Mouse (Mus musculus) layer of hippocampus, adult 2 months (tissue): Measurements from ENCODE around the gene Fcor. TPM values are rescaled to one million over a fixed set of nuclear protein-coding genes. Genes with fewer than 3 reads are reported as not detected.

Experiments
- DNase-seq, 2 experiments: peaks; one replicate each; pipeline ENCODE4 v3.0.0; 2022; ENCODE audit warnings: low spot score in 2 of 2
- H3K27ac ChIP-seq: fragments of 200-600 bp; 2 replicates; pipeline ENCODE4 v1.8.1; 2022
- H3K4me3 ChIP-seq: fragments of 200-600 bp; 2 replicates; pipeline ENCODE4 v1.8.1; 2022; ENCODE audit warnings: mild to moderate bottlenecking
- CTCF ChIP-seq: fragments of 200-600 bp; conservative IDR thresholded peaks from 2 replicates; pipeline ENCODE4 v1.8.1; 2022; ENCODE audit warnings: antibody characterized with exemption, mild to moderate bottlenecking, moderate library complexity
- long read RNA-seq, 2 experiments: library from polyadenylated mRNA; stranded (forward); transcript quantifications; one replicate each; pipeline ENCODE4 v2.0.0; 2021; ENCODE audit warnings: borderline mapping rate in 2 of 2
- total RNA-seq, 2 experiments: library from RNA; stranded (reverse); gene quantifications; 2 replicates each; pipeline ENCODE4 v1.2.3; 2021

Fcor gene
- total RNA-seq = 10 to 100 TPM; 14.7 to 17.9 TPM
- long read RNA-seq, experiment 1, transcript Fcor-201 (2 exons, 392 nt) = major isoform, 9 of 10 reads
- long read RNA-seq, experiment 1, partial matches to known transcripts = 0 of 10 reads
- long read RNA-seq, experiment 1, other reads (novel, unspliced or antisense) = 1 of 10 reads
- long read RNA-seq, experiment 2, transcript Fcor-201 (2 exons, 392 nt) = major isoform, 14 of 15 reads
- long read RNA-seq, experiment 2, partial matches to known transcripts = 0 of 15 reads
- long read RNA-seq, experiment 2, other reads (novel, unspliced or antisense) = 1 of 15 reads

GRCm38 (mm10) chr8:3671980-3672491, at the start of gene Fcor:
Gene Fcor, minus strand, starts transcription at chr8:3672362.
- H3K27ac ChIP-seq = peak within 1 kb of the TSS; percentile 96
- peak; percentile 87 to 90 for DNase-seq
- H3K4me3 ChIP-seq = peak within 1 kb of the TSS; percentile 87
- peak; percentile 92 for TF ChIP-seq CTCF

- DNase-seq = no peak
- TF ChIP-seq CTCF = no peak
- H3K4me3 ChIP-seq = no peak overlapping the region
- H3K27ac ChIP-seq = no peak overlapping the region
Measured at GRCm38 (mm10) chr8:3721041-3721440, 48.9 kb upstream of the Fcor start.

- Histone ChIP-seq H3K27ac (no peak within 1 kb of the TSS), H3K4me3 (no peak within 1 kb of the TSS)
- no peak for DNase-seq
- no peak for TF ChIP-seq CTCF
Measured at GRCm38 (mm10) chr8:3720551-3720950, 48.4 kb upstream of the Fcor start, which contains the start of gene Clec4g. Gene Clec4g, minus strand, starts transcription at chr8:3720651.

GRCm38 (mm10) chr8:3718559-3718958, 46.4 kb upstream of the Fcor start:
- no peak overlapping the region for H3K27ac ChIP-seq
- peak; percentile 87 for TF ChIP-seq CTCF
- peak; percentile 39 to 55 for DNase-seq

GRCm38 (mm10) chr8:3717321-3717954, 45.3 kb upstream of the Fcor start:
- no peak overlapping the region for H3K4me3 ChIP-seq
- DNase-seq = no peak

More at GRCm38 (mm10) chr8:3718559-3718958, 46.4 kb upstream of the Fcor start:
- H3K4me3 ChIP-seq = no peak overlapping the region

GRCm38 (mm10) chr8:3711646-3712045, 39.5 kb upstream of the Fcor start:
- Histone ChIP-seq H3K27ac (no peak overlapping the region), H3K4me3 (no peak overlapping the region)
- TF ChIP-seq CTCF = no peak
- no peak for DNase-seq

More at GRCm38 (mm10) chr8:3717321-3717954, 45.3 kb upstream of the Fcor start:
- TF ChIP-seq CTCF = no peak
- no peak overlapping the region for H3K27ac ChIP-seq

- Histone ChIP-seq H3K4me3 (no peak overlapping the region), H3K27ac (no peak overlapping the region)
- DNase-seq = no peak
- TF ChIP-seq CTCF = no peak
Measured at GRCm38 (mm10) chr8:3710312-3710711, 38.1 kb upstream of the Fcor start.

- no peak for DNase-seq
- no peak overlapping the region for H3K27ac ChIP-seq
- H3K4me3 ChIP-seq = no peak overlapping the region
- no peak for TF ChIP-seq CTCF
Measured at GRCm38 (mm10) chr8:3707611-3708010, 35.4 kb upstream of the Fcor start.

- no peak overlapping the region for H3K27ac ChIP-seq
- TF ChIP-seq CTCF = peak; percentile 69
- H3K4me3 ChIP-seq = no peak overlapping the region
- DNase-seq = peak in 1 of 2 experiments; percentile 32
Measured at GRCm38 (mm10) chr8:3705711-3706110, 33.5 kb upstream of the Fcor start.

GRCm38 (mm10) chr8:3701491-3701890, 29.3 kb upstream of the Fcor start:
- no peak for TF ChIP-seq CTCF
- DNase-seq = no peak
- Histone ChIP-seq H3K27ac (no peak overlapping the region), H3K4me3 (no peak overlapping the region)

GRCm38 (mm10) chr8:3694121-3694520, 22.0 kb upstream of the Fcor start, which contains the start of gene Fcer2a:
Gene Fcer2a, minus strand, starts transcription at chr8:3694175.
- DNase-seq = no peak
- Histone ChIP-seq H3K4me3 (no peak within 1 kb of the TSS), H3K27ac (no peak within 1 kb of the TSS; the same call in 1 of the 2 replicates)
- no peak for TF ChIP-seq CTCF

GRCm38 (mm10) chr8:3690774-3691173, 18.6 kb upstream of the Fcor start:
- H3K27ac ChIP-seq = no peak overlapping the region
- DNase-seq = no peak
- no peak overlapping the region for H3K4me3 ChIP-seq
- no peak for TF ChIP-seq CTCF

GRCm38 (mm10) chr8:3687537-3687936, 15.4 kb upstream of the Fcor start:
- H3K27ac ChIP-seq = no peak overlapping the region
- H3K4me3 ChIP-seq = no peak overlapping the region
- DNase-seq = no peak
- TF ChIP-seq CTCF = peak; percentile 19
